Mouse (Mus musculus): ENCODE measurements around the gene Ppp1r15b. TPM values are rescaled to one million over a fixed set of nuclear protein-coding genes. Genes with fewer than 3 reads are reported as not detected.

The Ppp1r15b gene
- polyA plus RNA-seq, 1 experiment from 2014 or later: 28.0 TPM

DNA sequence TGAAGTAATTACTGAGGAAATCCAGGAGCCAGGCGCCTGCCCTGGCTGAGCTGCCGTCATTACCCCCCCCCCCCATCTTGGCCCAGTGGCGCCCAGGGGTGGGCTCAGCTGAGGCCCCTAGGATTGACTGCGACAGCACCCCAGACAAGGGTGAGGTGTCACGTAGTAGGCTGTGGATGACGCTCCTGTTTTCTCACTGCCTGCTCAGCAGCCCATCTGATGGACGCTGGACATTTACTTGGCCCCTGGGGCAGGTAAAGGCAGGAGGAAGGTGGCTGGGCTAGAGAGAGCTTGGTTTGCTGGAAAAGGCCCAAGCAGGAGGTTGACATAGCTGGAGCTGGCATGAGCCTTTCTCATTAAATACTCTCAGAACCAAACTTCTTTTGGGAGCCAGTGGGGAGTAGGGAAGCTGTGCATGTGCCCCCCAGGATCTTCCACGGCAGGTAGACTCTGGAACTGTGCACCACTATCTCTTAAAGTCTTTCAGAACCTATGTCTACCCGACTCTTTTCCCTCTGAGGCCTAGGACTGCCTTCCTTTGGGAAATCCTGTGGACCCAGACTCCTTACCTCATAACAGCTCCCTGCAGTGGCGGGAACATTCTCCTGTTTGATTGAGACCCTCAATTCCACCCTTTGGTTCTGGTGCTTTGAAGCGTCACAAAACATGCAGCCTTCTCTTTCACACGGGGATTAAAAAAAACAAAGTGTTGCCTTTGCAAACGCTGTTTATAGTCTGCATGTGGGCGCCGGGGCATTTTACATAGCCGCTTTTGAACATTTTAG is 52.4 kb downstream of the Ppp1r15b start:
- WGBS: 6% methylated on average over 16 of the region's 16 CpGs
- peak; percentile 6 for ATAC-seq (ENCODE audit: low FRiP score, low read depth)
- no peaks in the 10 kb centered on the region for H3K36me3 ChIP-seq
- peak overlapping the region; percentile 96 for H3K27ac ChIP-seq (replicated peaks)
- peak overlapping the region; percentile 71 for H3K4me3 ChIP-seq
- peaks cover 63% of the 10 kb centered on the region for H3K4me1 ChIP-seq (replicated peaks)
- H3K4me2 ChIP-seq: peak overlapping the region; percentile 80
- no peaks in the 10 kb centered on the region for H3K9me3 ChIP-seq
- peak overlapping the region; percentile 83 for H3K9ac ChIP-seq
- H3K27me3 ChIP-seq: no peaks in the 10 kb centered on the region

DNA sequence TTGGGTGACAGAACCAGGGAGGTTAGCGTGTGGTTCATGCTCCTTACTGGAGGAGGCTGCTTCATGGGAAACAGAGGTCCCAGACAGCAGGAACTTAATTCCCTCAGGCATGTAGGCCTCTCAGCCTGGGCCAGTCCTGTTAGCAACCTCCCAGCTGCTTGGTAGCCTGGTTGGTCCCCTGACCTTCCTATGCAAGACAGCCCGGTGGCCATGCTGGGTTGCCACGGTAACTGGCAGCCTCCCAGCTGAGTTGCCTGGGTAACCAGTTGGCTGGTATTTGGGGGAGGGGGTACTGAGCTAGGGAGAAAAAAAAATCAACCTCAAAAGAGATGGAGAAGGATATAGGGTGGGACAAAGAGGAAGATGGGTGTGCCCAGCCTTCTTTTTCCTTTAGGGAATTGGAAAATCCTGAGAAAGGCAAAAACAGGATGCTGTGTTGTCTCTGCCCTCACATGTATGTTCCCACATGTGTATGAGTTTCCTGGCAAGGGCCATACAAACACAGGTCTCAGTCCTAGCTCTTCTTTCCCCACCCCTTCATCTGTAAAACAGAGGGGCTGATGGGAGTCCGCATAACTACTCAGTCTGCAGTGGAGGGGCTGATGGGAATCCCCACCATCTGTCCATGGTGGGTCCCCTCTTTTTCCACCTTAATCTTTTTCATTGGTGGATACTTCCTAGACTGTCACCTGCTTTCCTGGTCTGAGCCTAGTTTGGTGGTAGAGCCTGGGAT is 57.2 kb downstream of the Ppp1r15b start:
- Histone ChIP-seq H3K36me3 (no peaks in the 10 kb centered on the region), H3K4me1 (replicated peaks) (peaks cover 42% of the 10 kb centered on the region), H3K9me3 (no peaks in the 10 kb centered on the region), H3K27me3 (no peaks in the 10 kb centered on the region), H3K27ac (replicated peaks) (peak overlapping the region; percentile 67), H3K4me2 (peak overlapping the region; percentile 20; the same call in 1 of the 2 replicates), H3K9ac (no peak overlapping the region), H3K4me3 (no peak overlapping the region)
- peak; percentile 79 for ATAC-seq (ENCODE audit: low FRiP score, low read depth)
- 3% methylated on average over 4 of the region's 4 CpGs for WGBS

DNA sequence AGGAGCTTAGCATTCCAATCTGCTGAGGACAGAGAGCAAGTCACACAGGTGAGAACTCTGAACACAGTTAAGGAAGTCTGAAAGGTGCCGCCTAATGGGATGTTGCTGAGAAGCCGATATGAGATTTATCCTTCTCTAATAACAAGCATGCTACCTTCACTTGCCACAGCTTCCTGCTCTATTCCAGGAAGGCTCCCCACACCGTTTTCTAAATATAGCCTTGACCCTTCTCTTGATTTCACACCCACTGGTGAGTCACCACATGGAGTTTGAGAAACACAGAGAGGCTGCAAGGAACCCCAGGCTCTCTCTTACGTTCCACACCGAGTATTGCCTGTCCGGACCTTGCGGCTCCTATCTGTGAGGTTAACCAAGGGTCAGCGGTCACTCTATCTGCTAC is 57.8 kb downstream of the Ppp1r15b start:
- H3K36me3 ChIP-seq: no peaks in the 10 kb centered on the region
- no peaks in the 10 kb centered on the region for H3K9me3 ChIP-seq
- peaks cover 37% of the 10 kb centered on the region for H3K4me1 ChIP-seq (replicated peaks)
- no peak overlapping the region for H3K9ac ChIP-seq
- H3K4me2 ChIP-seq: no peak overlapping the region
- ATAC-seq (ENCODE audit: low FRiP score, low read depth): no peak
- no peak overlapping the region for H3K4me3 ChIP-seq
- H3K27me3 ChIP-seq: no peaks in the 10 kb centered on the region
- WGBS: 79% methylated on average over 8 of the region's 8 CpGs
- H3K27ac ChIP-seq (replicated peaks): peak overlapping the region; percentile 67

Other genes starting within 250 kb of the Ppp1r15b start
- gene Mdm4, start 100.6 kb upstream of the Ppp1r15b start, polyA plus RNA-seq (2015; fragmentation: Nextera tagmentation; extraction: Ambion mirVana): 35.9 and 36.8 TPM in 2 replicates
- gene Pik3c2b, start 85.5 kb upstream of the Ppp1r15b start, polyA plus RNA-seq (2015; fragmentation: Nextera tagmentation; extraction: Ambion mirVana): 12.2 and 13.3 TPM in 2 replicates
- 17.2 and 19.9 TPM in 2 replicates for gene Plekha6, start 33.1 kb downstream of the Ppp1r15b start, polyA plus RNA-seq (2015; fragmentation: Nextera tagmentation; extraction: Ambion mirVana)
- 0.13 TPM in 1 of 2 replicates, not detected in the other for gene Golt1a, start 178.7 kb downstream of the Ppp1r15b start, polyA plus RNA-seq (2015; fragmentation: Nextera tagmentation; extraction: Ambion mirVana)
- gene Kiss1, start 190.7 kb downstream of the Ppp1r15b start, polyA plus RNA-seq (2015; fragmentation: Nextera tagmentation; extraction: Ambion mirVana): 0.34 TPM in 1 of 2 replicates, not detected in the other
- gene Ren1, start 219.4 kb downstream of the Ppp1r15b start, polyA plus RNA-seq (2015; fragmentation: Nextera tagmentation; extraction: Ambion mirVana): 7.9 and 11.1 TPM in 2 replicates
- 21.1 and 22.4 TPM in 2 replicates for gene Etnk2, start 232.4 kb downstream of the Ppp1r15b start, polyA plus RNA-seq (2015; fragmentation: Nextera tagmentation; extraction: Ambion mirVana)